Mouse (Mus musculus) ES-E14 (cell line): ENCODE results near the gene Ankrd66. TPM values are rescaled to one million over a fixed set of nuclear protein-coding genes. Genes with fewer than 3 reads are reported as not detected.
"Not testable (repeated sequence)": the region's sequence is repeated elsewhere in the genome, so short reads cannot be mapped to it uniquely, and the experiment has no call there.

ENCODE experiments used
- DNase-seq: peaks from one replicate; pipeline ENCODE4 v3.0.0-alpha.2; 2013; ENCODE audit warnings: low read depth, low spot score
- H3K27ac ChIP-seq: 2 replicates; pipeline ENCODE4 v1.5.1; 2012; ENCODE audit warnings: low read depth, mild to moderate bottlenecking, low read length, moderate library complexity, mixed read lengths; ENCODE audit not compliant: poor library complexity, insufficient read depth, severe bottlenecking
- H3K36me3 ChIP-seq: 2 replicates; pipeline ENCODE4 v1.6.1; 2012; ENCODE audit warnings: mild to moderate bottlenecking, low read length, moderate library complexity, mixed read lengths; ENCODE audit not compliant: control insufficient read depth, poor library complexity, insufficient read depth, severe bottlenecking
- H3K4me1 ChIP-seq, 2 experiments: fragments of 150-350 bp in 1 of 2; sonication (generic) in 1 of 2; 2 replicates each; pipeline ENCODE4 v1.6.1; 2012; ENCODE audit warnings: low read length in 2 of 2, mild to moderate bottlenecking in 1 of 2, mixed read lengths in 1 of 2; ENCODE audit not compliant: control insufficient read depth in 2 of 2, insufficient read depth in 2 of 2, poor library complexity in 1 of 2
- H3K4me3 ChIP-seq, 2 experiments: fragments of 150-350 bp in 1 of 2; sonication (generic) in 1 of 2; 2 replicates each; pipeline ENCODE4 v1.5.1; 2012; ENCODE audit warnings: low read length in 2 of 2, low read depth in 1 of 2, mild to moderate bottlenecking in 1 of 2, mixed read lengths in 1 of 2; ENCODE audit not compliant: insufficient read depth in 1 of 2, poor library complexity in 1 of 2, severe bottlenecking in 1 of 2
- H3K9ac ChIP-seq: 2 replicates; pipeline ENCODE4 v1.6.1; 2012; ENCODE audit warnings: low read depth, mild to moderate bottlenecking, low read length, mixed read lengths; ENCODE audit not compliant: poor library complexity, insufficient read depth, severe bottlenecking
- H3K9me3 ChIP-seq: fragments of 150-350 bp; sonication (generic); 2 replicates; pipeline ENCODE4 v1.6.1; 2012; ENCODE audit warnings: low read depth, mild to moderate bottlenecking, low read length; ENCODE audit not compliant: control insufficient read depth, insufficient read depth
- CHD2 ChIP-seq: IDR thresholded peaks from 2 replicates; pipeline ENCODE4 v1.6.1; 2014; ENCODE audit warnings: mild to moderate bottlenecking, low read depth, low read length, inconsistent platforms
- HCFC1 ChIP-seq: IDR thresholded peaks from 2 replicates; pipeline ENCODE4 v1.6.1; 2012; ENCODE audit warnings: low read length, inconsistent platforms, borderline replicate concordance; ENCODE audit not compliant: insufficient read depth
- MAFK ChIP-seq: IDR thresholded peaks from 2 replicates; pipeline ENCODE4 v1.6.1; 2014; ENCODE audit warnings: mild to moderate bottlenecking, low read depth, low read length, inconsistent platforms; ENCODE audit not compliant: insufficient read depth
- ZC3H11A ChIP-seq: IDR thresholded peaks from 2 replicates; pipeline ENCODE4 v1.6.1; 2012; ENCODE audit warnings: low read depth, mild to moderate bottlenecking, inconsistent platforms, low read length, borderline replicate concordance
- ZNF384 ChIP-seq: IDR thresholded peaks from 2 replicates; pipeline ENCODE4 v1.6.1; 2012; ENCODE audit warnings: low read depth, low read length, inconsistent platforms
- in situ Hi-C, 2 experiments: fragments of 600-800 bp; cut with MboI; formaldehyde crosslinking; loops; one replicate each; pipeline ENCODE4 v1.15.1; 2025; ENCODE audit warnings: low sequenced_read_pairs in 2 of 2, inconsistent platforms in 1 of 2; ENCODE audit not compliant: unreplicated experiment in 2 of 2
- total RNA-seq: library from RNA; depleted of rRNA; stranded (reverse); fragments of 300-350 nt; gene quantifications from 2 replicates; pipeline ENCODE4 v1.2.3, GENCODE M21; 2012

The Ankrd66 gene
- total RNA-seq, 1 experiment = not detected

DNA sequence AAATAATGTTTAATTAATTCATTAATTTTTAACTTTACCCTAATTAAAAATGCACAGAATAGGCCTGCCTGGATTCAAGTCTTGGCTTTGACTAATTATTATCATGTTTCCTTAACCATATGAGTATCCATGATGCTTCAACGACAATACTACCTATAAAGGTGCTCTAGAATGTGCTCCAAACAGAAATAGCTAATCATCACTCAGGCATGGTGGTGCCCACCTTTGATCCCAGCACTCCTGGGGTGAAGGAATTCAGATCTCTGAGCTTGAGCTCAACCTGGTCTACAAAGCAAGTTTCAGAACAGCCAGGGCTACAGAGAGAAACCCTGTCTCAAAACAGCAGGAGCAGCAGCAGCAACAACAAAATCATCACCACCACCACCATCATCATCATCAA is 42.9 kb downstream of the Ankrd66 start:
- in situ Hi-C loops = no loop called here
- H3K4me3 ChIP-seq = no peak overlapping the region
- H3K27ac ChIP-seq = no peak overlapping the region
- no peak overlapping the region for H3K9ac ChIP-seq
- TF ChIP-seq CHD2 (no peak), ZC3H11A (no peak), HCFC1 (no peak), ZNF384 (no peak), MAFK (no peak)
- no peaks in the 10 kb centered on the region for H3K36me3 ChIP-seq
- H3K9me3 ChIP-seq = no peaks in the 10 kb centered on the region
- no peak for DNase-seq
- no peaks in the 10 kb centered on the region for H3K4me1 ChIP-seq

DNA sequence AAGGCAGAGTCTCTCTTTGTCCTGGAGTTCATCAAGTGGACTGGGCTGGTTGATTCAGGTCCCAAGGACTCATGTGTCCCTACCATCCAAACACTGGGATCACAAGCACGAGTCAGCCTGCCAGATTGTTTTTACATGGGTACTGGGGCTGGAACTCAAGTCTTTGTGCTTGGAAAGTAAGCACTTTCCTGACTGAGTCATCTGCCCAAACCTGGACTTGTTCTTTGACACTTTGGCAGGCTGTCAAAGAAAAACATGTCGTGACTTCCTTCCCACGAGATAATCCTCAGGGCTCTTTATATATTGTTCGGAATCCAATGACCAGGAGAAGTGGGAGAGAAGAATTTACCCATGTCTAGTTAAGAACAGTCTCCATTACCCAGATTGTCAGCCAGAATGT is 45.9 kb downstream of the Ankrd66 start:
- H3K9me3 ChIP-seq = no peaks in the 10 kb centered on the region
- in situ Hi-C loops = no loop called here
- no peak overlapping the region for H3K9ac ChIP-seq
- TF ChIP-seq ZNF384 = no peak
- TF ChIP-seq CHD2 = no peak
- TF ChIP-seq MAFK = no peak
- TF ChIP-seq HCFC1 = no peak
- TF ChIP-seq ZC3H11A = no peak
- no peak overlapping the region for H3K27ac ChIP-seq
- H3K4me3 ChIP-seq = no peak overlapping the region
- no peaks in the 10 kb centered on the region for H3K36me3 ChIP-seq
- no peak for DNase-seq
- H3K4me1 ChIP-seq = no peaks in the 10 kb centered on the region

DNA sequence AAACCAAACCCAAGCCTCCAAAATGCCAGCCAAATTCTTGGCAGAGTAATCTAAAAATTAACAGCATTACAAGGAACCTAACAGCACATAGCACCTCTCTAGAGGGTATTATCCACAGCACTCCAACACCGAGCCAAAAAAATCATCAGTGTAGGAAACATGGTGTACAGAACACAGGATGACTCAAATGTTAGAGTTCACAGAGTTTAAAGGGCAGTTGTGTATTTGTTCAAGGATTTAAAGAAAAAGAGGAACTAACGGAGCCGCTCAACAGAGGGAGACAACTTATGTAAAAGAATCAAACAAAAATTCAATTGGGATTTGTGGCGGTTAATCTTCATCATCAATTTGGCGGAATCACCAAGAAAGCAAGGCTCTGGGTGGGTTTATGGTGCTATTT is 47.9 kb downstream of the Ankrd66 start:
- no peaks in the 10 kb centered on the region for H3K36me3 ChIP-seq
- no peak overlapping the region for H3K27ac ChIP-seq
- no peak overlapping the region for H3K4me3 ChIP-seq
- TF ChIP-seq CHD2 = no peak
- TF ChIP-seq ZNF384 = no peak
- no peak for TF ChIP-seq MAFK
- no peak for TF ChIP-seq HCFC1
- TF ChIP-seq ZC3H11A = no peak
- no peak overlapping the region for H3K9ac ChIP-seq
- no peaks in the 10 kb centered on the region for H3K4me1 ChIP-seq
- DNase-seq = no peak
- in situ Hi-C loops = no loop called here
- no peaks in the 10 kb centered on the region for H3K9me3 ChIP-seq

DNA sequence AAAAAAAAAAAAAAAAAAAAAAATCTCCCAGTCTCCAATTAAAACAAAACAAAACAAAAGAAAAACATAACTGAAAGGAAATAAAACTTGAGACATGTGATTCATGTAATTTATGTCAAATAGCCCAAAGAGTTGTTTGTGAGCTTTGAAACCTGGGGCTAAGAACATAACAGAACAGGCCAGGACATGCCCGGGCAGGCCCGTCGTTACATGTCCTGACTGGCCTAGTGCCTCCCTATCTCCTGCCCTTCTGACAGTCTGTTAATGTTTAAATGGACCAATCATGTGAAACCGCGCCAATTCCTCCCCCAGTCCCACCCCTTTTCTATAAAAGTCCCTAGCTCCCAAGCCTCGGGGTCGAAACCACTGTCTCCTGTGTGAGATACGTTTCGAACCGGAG is 53.1 kb downstream of the Ankrd66 start:
- H3K27ac ChIP-seq, H3K9ac ChIP-seq, H3K4me1 ChIP-seq, H3K36me3 ChIP-seq, H3K4me3 ChIP-seq, H3K9me3 ChIP-seq, DNase-seq, in situ Hi-C loops: not testable (repeated sequence)

DNA sequence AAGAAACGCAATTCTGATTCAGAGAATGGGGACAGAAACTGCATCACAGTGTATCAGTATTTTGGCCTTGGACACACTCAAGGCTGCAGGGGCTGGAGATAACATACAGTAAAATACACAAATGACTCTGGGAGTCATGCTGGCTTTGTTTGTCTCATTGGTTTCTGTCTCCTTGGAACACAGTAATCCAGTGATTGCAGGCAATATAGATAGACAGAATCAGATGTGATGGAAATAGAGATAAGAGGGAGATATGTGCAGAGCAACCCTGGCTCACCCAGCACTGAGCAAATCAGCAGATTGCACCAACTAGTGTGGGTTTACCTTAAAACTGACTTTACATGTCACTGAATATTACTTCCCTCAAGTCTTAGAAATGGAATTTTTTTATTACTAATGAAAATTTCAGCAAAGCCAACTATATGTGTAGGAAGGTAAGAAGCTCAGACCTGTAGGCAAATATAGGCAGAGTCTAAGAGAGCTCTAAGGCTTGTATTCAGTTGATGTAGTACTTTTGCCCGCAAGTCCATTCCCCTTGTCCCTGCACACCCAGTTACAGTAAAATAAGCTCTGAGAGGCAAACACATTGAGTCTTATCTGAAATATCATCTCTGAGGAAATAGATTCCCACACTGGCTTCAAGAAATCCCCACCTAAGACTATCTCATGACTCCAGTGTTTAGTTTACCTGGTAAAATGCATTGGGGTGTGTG is 54.8 kb downstream of the Ankrd66 start:
- H3K4me1 ChIP-seq = no peaks in the 10 kb centered on the region

More for the DNA sequence above, 54.8 kb downstream of the Ankrd66 start:
- no peak overlapping the region for H3K9ac ChIP-seq
- DNase-seq = no peak
- H3K36me3 ChIP-seq = no peaks in the 10 kb centered on the region
- in situ Hi-C loops = no loop called here
- H3K4me3 ChIP-seq = no peak overlapping the region
- TF ChIP-seq HCFC1 = no peak
- TF ChIP-seq ZC3H11A = no peak
- H3K9me3 ChIP-seq = no peaks in the 10 kb centered on the region
- H3K27ac ChIP-seq = no peak overlapping the region
